Mouse (Mus musculus) midbrain, embryonic 14.5 days (tissue): ENCODE results near the gene Fam189a1. TPM values are rescaled to one million over a fixed set of nuclear protein-coding genes. Genes with fewer than 3 reads are reported as not detected.
A peak's percentile ranks its signal among the peaks of the same experiment; 100 is the strongest.

ENCODE experiments used
- ATAC-seq: fragments of 200-750 bp; cut with Nextera tagmentation; 2 replicates; pipeline ENCODE4 v1.8.0; 2017; ENCODE audit warnings: moderate number of reproducible peaks, moderate library complexity; ENCODE audit not compliant: low FRiP score, low TSS enrichment
- DNase-seq: peaks from one replicate; pipeline ENCODE4 v3.0.0-alpha.2; 2015
- H3K27ac ChIP-seq: fragments of 300-500 bp; sonication (generic); replicated peaks from 2 replicates; pipeline ENCODE4 v1.5.1; 2014; ENCODE audit warnings: mild to moderate bottlenecking, low read depth, low read length, moderate library complexity
- H3K27me3 ChIP-seq: fragments of 300-500 bp; sonication (generic); 2 replicates; pipeline ENCODE4 v1.6.1; 2014; ENCODE audit warnings: low read length, control low read depth, mixed read lengths; ENCODE audit not compliant: control insufficient read depth, insufficient read depth
- H3K36me3 ChIP-seq: fragments of 300-500 bp; sonication (generic); 2 replicates; pipeline ENCODE4 v1.6.1; 2014; ENCODE audit warnings: low read length, control low read depth; ENCODE audit not compliant: control insufficient read depth, insufficient read depth
- H3K4me1 ChIP-seq: fragments of 300-500 bp; sonication (generic); 2 replicates; pipeline ENCODE4 v1.6.1; 2014; ENCODE audit warnings: mild to moderate bottlenecking, antibody characterized with exemption, low read length, control low read depth; ENCODE audit not compliant: control insufficient read depth, insufficient read depth
- H3K4me2 ChIP-seq: fragments of 300-500 bp; sonication (generic); 2 replicates; pipeline ENCODE4 v1.6.1; 2014; ENCODE audit warnings: mild to moderate bottlenecking, low read length, moderate library complexity
- H3K4me3 ChIP-seq: fragments of 300-500 bp; sonication (generic); replicated peaks from 2 replicates; pipeline ENCODE4 v1.5.1; 2014; ENCODE audit warnings: low read depth, low read length
- H3K9ac ChIP-seq: fragments of 300-500 bp; sonication (generic); replicated peaks from 2 replicates; pipeline ENCODE4 v1.6.1; 2014; ENCODE audit warnings: mild to moderate bottlenecking, low read length, moderate library complexity
- H3K9me3 ChIP-seq: fragments of 300-500 bp; sonication (generic); 2 replicates; pipeline ENCODE4 v1.6.1; 2016; ENCODE audit warnings: low read length, control low read depth, mixed read lengths; ENCODE audit not compliant: control insufficient read depth
- WGBS: fragments of 180-500 bp; shearing (Covaris S2); extraction: QIAGEN DNeasy Blood & Tissue Kit; methylation state at CpG from one replicate; pipeline ENCODE4 v1.1.7; 2014; 5-methylcytosine and 5-hydroxymethylcytosine counted together
- polyA plus RNA-seq: library from polyadenylated mRNA; unstranded; fragments of >200 nt; fragmentation: Nextera tagmentation; extraction: Ambion mirVana; gene quantifications from 2 replicates; pipeline ENCODE4 v1.2.1, GENCODE M21; 2014

The Fam189a1 gene
- polyA plus RNA-seq, 1 experiment from 2014 or later, result 9.9 TPM

DNA sequence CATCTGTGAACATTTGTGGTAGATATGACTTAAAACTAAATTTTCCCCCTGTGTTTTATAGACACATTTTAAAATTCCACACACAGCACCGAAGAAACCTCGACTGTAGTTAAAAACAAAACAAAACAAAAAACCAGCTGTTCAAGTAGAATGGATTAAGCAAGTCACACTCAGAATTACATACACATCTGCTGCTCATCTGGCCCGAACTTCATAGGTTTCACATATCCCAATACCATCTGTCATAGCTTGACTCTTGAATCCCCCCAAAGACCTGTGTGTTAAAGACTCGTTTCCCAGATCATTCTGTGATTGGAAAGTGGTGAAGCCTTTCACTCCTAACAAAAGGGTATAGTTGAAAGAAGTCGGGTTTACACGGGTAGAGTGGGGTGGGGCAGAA lies 274.1 kb downstream of the Fam189a1 start:
- Histone ChIP-seq H3K4me1 (no peaks in the 10 kb centered on the region), H3K4me2 (no peak overlapping the region), H3K4me3 (no peak overlapping the region), H3K36me3 (no peaks in the 10 kb centered on the region), H3K27me3 (no peaks in the 10 kb centered on the region), H3K9me3 (no peaks in the 10 kb centered on the region), H3K27ac (no peak overlapping the region), H3K9ac (no peak overlapping the region)
- WGBS, result 75% methylated on average over 6 of the region's 6 CpGs
- DNase-seq (no peak), ATAC-seq (no peak)

DNA sequence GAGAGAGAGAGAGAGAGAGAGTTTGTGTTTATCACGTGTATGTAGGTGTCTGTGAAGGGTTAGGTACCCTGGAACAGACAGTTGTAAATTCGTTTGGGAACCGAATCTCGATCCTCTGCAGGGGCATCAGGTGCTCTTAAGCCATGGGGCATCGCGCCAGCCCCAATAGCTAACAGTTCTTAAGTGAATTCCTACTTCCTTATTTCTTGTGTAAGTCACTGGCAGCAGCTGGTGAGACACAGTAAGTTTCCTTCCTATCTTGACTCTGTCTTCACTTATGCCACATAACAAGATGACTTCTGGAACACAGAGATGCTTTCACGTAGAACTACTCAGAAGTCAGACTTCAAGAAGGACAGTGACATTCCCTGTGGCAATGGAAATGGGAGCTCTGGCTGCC lies 275.0 kb downstream of the Fam189a1 start:
- Histone ChIP-seq H3K4me3 (no peak overlapping the region), H3K27ac (no peak overlapping the region), H3K4me2 (no peak overlapping the region), H3K4me1 (no peaks in the 10 kb centered on the region), H3K27me3 (no peaks in the 10 kb centered on the region), H3K36me3 (no peaks in the 10 kb centered on the region), H3K9ac (no peak overlapping the region), H3K9me3 (no peaks in the 10 kb centered on the region)
- ATAC-seq (no peak), DNase-seq (no peak)
- 80% methylated on average over 7 of the region's 7 CpGs for WGBS

DNA sequence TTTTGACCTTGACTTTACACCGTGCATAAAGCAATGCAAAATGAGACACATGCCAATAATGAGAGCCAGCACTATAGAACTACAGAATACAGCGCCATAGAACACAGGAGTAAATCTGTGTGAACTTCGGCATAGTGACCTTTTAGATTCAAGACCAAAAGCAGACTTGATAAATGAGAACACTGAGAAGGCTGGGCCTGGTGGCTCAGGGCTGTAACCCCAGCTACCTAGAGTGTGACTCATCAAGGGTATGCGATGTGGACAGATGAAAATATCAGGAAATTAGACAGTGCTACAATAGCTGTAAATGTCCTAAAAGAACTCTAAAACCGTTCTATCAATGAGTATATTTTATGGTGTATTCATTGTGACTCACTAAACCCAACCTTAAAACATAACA lies 276.0 kb downstream of the Fam189a1 start:
- Histone ChIP-seq H3K9me3 (no peaks in the 10 kb centered on the region), H3K36me3 (no peaks in the 10 kb centered on the region), H3K4me3 (no peak overlapping the region), H3K9ac (no peak overlapping the region), H3K27me3 (no peaks in the 10 kb centered on the region), H3K27ac (no peak overlapping the region), H3K4me1 (no peaks in the 10 kb centered on the region), H3K4me2 (no peak overlapping the region)
- no peak for ATAC-seq
- no peak for DNase-seq
- WGBS, result 90% methylated on average over 5 of the region's 5 CpGs

DNA sequence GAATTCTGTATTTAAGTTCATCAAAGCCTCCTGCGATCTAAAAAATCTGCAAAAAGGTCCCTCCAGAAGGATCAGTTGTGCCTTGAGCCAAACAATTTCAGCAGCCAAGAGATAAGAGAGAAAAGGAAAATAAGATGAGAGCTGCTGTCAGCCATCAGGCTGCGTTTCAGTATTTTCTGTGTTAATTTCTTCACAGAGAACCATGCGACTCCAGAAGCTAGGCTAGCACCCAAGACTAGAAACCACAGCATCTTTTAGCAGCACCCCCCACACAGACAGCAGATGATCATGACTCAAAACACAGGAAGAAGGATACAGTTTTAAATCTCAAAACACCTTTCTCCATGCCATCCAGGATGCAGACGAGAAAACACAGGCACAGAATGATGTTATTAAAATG lies 281.4 kb downstream of the Fam189a1 start:
- H3K27ac ChIP-seq, result no peak overlapping the region
- no peak overlapping the region for H3K4me3 ChIP-seq
- H3K4me1 ChIP-seq, result peaks cover 17% of the 10 kb centered on the region
- H3K9me3 ChIP-seq, result no peaks in the 10 kb centered on the region
- no peaks in the 10 kb centered on the region for H3K27me3 ChIP-seq
- ATAC-seq, result no peak
- DNase-seq, result no peak
- H3K36me3 ChIP-seq, result no peaks in the 10 kb centered on the region
- no peak overlapping the region for H3K9ac ChIP-seq
- 88% methylated on average over 4 of the region's 4 CpGs for WGBS
- no peak overlapping the region for H3K4me2 ChIP-seq

DNA sequence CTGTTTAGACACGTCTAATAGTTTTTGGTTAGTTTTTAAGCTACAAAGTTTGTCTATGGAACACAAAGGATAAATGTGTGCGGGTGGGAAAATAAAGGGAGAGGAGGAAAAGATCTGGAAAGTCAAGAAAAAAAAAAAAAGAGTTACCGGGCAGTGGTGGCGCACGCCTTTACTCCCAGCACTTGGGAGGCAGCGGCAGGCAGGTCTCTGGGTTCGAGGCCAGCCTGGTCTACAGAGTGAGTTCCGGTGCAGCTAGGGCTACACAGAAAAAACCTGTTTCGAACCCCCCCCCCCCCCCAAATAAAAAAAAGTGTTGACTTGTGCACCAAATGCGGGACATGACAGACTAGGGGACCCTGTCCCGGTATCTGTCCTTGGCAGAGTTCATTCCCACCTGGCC lies 283.1 kb downstream of the Fam189a1 start:
- H3K4me1 ChIP-seq, result peaks cover 22% of the 10 kb centered on the region
- H3K9me3 ChIP-seq, result no peaks in the 10 kb centered on the region
- H3K9ac ChIP-seq, result peak overlapping the region; percentile 92
- H3K36me3 ChIP-seq, result no peaks in the 10 kb centered on the region
- ATAC-seq, result peak; percentile 21; the same call in 1 of the 2 replicates
- no peak for DNase-seq
- H3K27ac ChIP-seq, result peak overlapping the region; percentile 96
- H3K4me3 ChIP-seq, result peak overlapping the region; percentile 90
- WGBS, result 34% methylated on average over 11 of the region's 11 CpGs
- peak overlapping the region; percentile 90 for H3K4me2 ChIP-seq
- H3K27me3 ChIP-seq, result no peaks in the 10 kb centered on the region

DNA sequence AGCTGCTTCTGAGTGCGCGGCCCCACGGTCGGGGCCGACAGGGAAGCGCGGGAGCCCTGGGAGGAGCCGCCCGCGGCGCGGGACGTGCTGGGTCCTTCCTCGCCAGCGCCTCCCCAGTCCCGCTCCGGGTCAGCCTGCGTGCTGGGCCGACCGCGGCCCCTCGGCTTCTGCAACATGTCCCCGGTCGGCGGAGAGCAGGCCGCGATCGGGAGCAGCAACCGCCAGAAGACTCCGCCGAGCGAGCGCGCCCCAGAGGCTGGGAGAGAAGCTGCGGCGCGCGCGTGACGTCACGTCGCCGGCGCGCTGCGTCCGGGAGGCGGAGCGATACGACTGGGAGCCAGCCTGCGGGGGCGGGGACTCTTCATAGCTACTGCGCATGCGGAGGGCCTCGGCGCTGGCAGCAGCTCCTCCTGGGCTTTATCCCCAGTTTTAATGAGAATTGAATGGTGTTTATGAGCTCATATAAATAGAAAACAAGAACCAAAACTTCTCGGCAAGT lies 283.6 kb downstream of the Fam189a1 start, which contains the start of gene Nsmce3:
Gene Nsmce3, minus strand, starts transcription at position 255 of the 499 bp plus-strand sequence.
- under 1% methylated on average over 57 of the region's 57 CpGs for WGBS
- H3K27me3 ChIP-seq, result no peaks in the 10 kb centered on the region
- peak within 1 kb of the TSS; percentile 90 for H3K4me2 ChIP-seq
- H3K9me3 ChIP-seq, result no peaks in the 10 kb centered on the region
- H3K27ac ChIP-seq, result peak within 1 kb of the TSS; percentile 96
- peak within 1 kb of the TSS; percentile 90 for H3K4me3 ChIP-seq
- peak within 1 kb of the TSS; percentile 92 for H3K9ac ChIP-seq
- peak; percentile 99 for DNase-seq
- peak; percentile 94 for ATAC-seq
- peaks cover 22% of the 10 kb centered on the region for H3K4me1 ChIP-seq
- H3K36me3 ChIP-seq, result no peaks in the 10 kb centered on the region

DNA sequence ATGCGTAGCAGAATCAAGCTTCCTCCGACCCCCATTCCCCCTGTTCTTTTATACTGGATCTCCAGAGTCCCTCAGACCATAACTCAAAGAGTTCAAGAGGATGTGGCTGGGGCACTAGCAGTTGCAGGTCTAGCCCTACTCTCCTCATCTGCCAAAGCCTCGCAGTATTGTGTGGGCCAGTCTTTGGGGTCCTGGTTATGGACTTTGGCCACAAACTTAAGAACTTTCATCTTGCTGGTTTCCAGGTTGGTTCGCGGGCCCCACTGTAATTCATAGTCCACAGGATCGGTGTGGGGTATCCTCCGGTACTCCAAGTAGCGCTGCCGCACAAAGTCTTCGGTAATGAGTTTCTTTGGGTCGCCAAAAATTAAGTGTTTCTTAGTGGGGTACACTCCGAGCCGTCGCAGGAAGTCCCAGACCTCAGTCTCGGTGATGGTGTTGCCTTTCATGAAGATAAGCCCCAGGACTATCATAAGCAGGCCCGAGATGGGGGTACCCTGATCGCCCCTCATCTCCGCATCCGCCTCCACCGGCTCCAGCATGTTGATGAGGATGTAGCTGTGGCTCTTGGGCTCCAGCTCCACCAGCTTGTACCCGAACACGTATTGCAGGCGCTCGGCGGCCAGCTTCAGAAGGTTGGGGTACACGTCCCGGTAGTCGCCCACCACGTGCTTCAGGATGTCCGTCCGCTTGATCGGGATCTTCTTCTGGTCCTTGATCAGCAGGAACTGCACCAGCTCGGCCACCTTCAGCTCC lies 284.2 kb downstream of the Fam189a1 start:
- Histone ChIP-seq H3K9me3 (no peaks in the 10 kb centered on the region), H3K4me2 (peak overlapping the region; percentile 90), H3K4me3 (peak overlapping the region; percentile 90), H3K4me1 (peaks cover 22% of the 10 kb centered on the region), H3K27ac (peak overlapping the region; percentile 96), H3K27me3 (no peaks in the 10 kb centered on the region), H3K9ac (peak overlapping the region; percentile 92), H3K36me3 (no peaks in the 10 kb centered on the region)
- WGBS, result under 1% methylated on average over 33 of the region's 33 CpGs
- ATAC-seq (peak; percentile 56; the same call in 1 of the 2 replicates), DNase-seq (no peak)

DNA sequence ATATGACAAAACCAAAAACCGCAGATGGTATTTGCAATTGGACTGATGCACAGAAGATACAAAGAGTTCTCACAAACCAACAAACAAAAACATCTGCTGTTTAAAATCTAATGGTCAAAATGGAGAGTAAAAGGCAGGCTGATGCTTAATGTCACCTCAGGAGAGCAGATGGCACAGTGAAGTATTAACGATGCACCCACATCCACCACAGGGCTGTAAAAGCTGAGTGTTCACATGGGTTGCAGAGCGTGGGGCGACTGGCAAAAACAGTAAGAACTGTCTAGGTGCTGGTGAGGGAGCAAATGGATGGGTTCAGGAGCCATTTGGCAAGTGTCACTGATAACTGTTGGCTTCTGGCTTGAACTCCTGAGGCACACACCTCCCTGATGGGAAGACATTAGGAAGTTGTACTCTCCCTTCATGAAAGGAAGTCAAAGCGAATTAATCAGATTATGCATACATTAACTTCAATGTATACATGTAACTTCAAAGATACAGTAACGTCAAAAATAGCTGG lies 286.8 kb downstream of the Fam189a1 start:
- H3K4me1 ChIP-seq, result peaks cover 22% of the 10 kb centered on the region
- H3K36me3 ChIP-seq, result no peaks in the 10 kb centered on the region
- 85% methylated on average over 6 of the region's 6 CpGs for WGBS
- no peaks in the 10 kb centered on the region for H3K27me3 ChIP-seq
- H3K4me3 ChIP-seq, result no peak overlapping the region
- no peaks in the 10 kb centered on the region for H3K9me3 ChIP-seq
- H3K4me2 ChIP-seq, result peak overlapping the region; percentile 90; the same call in 1 of the 2 replicates
- no peak for ATAC-seq
- no peak overlapping the region for H3K9ac ChIP-seq
- no peak for DNase-seq
- no peak overlapping the region for H3K27ac ChIP-seq

DNA sequence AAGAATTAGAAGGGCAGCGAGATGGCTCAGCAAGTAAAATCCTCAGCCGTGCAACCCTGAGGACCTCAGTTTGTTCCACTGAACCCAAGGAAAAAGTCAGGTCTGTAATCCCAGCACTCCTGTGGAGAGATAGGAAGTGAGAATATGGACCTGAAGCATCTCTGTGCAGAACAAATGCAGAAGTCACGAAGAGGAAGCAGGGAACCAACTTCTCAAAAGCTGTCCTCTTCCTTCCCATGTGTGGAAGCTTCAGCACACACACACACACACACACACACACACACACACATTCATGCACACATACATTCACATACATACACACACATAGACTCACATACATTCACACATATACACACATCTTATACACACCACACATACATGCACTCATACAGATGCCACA lies 292.8 kb downstream of the Fam189a1 start:
- ATAC-seq (no peak), DNase-seq (no peak)
- Histone ChIP-seq H3K27me3 (no peaks in the 10 kb centered on the region), H3K4me2 (no peak overlapping the region), H3K36me3 (no peaks in the 10 kb centered on the region), H3K4me3 (no peak overlapping the region), H3K9me3 (no peaks in the 10 kb centered on the region), H3K4me1 (no peaks in the 10 kb centered on the region), H3K9ac (no peak overlapping the region), H3K27ac (no peak overlapping the region)
- 86% methylated on average over 3 of the region's 3 CpGs for WGBS
